Mouse (Mus musculus) midbrain, postnatal 0 days (tissue): Measurements from ENCODE around the gene Car10. TPM values are rescaled to one million over a fixed set of nuclear protein-coding genes. Genes with fewer than 3 reads are reported as not detected.
A peak's percentile ranks its signal among the peaks of the same experiment; 100 is the strongest.

Experiments
- ATAC-seq: fragments of 200-750 bp; cut with Nextera tagmentation; 2 replicates; pipeline ENCODE4 v1.8.0; 2017; ENCODE audit warnings: moderate number of reproducible peaks, mild to moderate bottlenecking, moderate TSS enrichment, moderate library complexity; ENCODE audit not compliant: low FRiP score
- DNase-seq: peaks from one replicate; pipeline ENCODE4 v3.0.0-alpha.2; 2015; ENCODE audit warnings: low spot score
- H3K27ac ChIP-seq: fragments of 300-500 bp; sonication (generic); 2 replicates; pipeline ENCODE4 v1.5.1; 2014; ENCODE audit warnings: low read depth, mild to moderate bottlenecking, low read length, mixed read lengths
- H3K27me3 ChIP-seq: fragments of 300-500 bp; sonication (generic); 2 replicates; pipeline ENCODE4 v1.6.1; 2014; ENCODE audit warnings: low read length, control low read depth, mixed read lengths; ENCODE audit not compliant: insufficient read depth
- H3K36me3 ChIP-seq: fragments of 300-500 bp; sonication (generic); 2 replicates; pipeline ENCODE4 v1.6.1; 2014; ENCODE audit warnings: low read length, control low read depth, mixed read lengths; ENCODE audit not compliant: insufficient read depth
- H3K4me1 ChIP-seq: fragments of 300-500 bp; sonication (generic); 2 replicates; pipeline ENCODE4 v1.6.1; 2014; ENCODE audit warnings: mild to moderate bottlenecking, control low read depth, antibody characterized with exemption, low read length, mixed read lengths; ENCODE audit not compliant: insufficient read depth
- H3K4me2 ChIP-seq: fragments of 300-500 bp; sonication (generic); 2 replicates; pipeline ENCODE4 v1.6.1; 2014; ENCODE audit warnings: low read depth, mild to moderate bottlenecking, low read length, mixed read lengths; ENCODE audit not compliant: poor library complexity, severe bottlenecking
- H3K4me3 ChIP-seq: fragments of 300-500 bp; sonication (generic); 2 replicates; pipeline ENCODE4 v1.5.1; 2014; ENCODE audit warnings: low read depth, mild to moderate bottlenecking, low read length, moderate library complexity
- H3K9ac ChIP-seq: fragments of 300-500 bp; sonication (generic); replicated peaks from 2 replicates; pipeline ENCODE4 v1.6.1; 2014; ENCODE audit warnings: mild to moderate bottlenecking, low read length, moderate library complexity, mixed read lengths; ENCODE audit not compliant: poor library complexity, severe bottlenecking
- H3K9me3 ChIP-seq: fragments of 300-500 bp; sonication (generic); 2 replicates; pipeline ENCODE4 v1.6.1; 2016; ENCODE audit warnings: low read length, control low read depth
- CTCF ChIP-seq: IDR thresholded peaks from 2 replicates; pipeline ENCODE4 v1.5.1; 2016; ENCODE audit warnings: antibody characterized with exemption, mild to moderate bottlenecking
- WGBS: fragments of 180-500 bp; shearing (Covaris S2); extraction: QIAGEN DNeasy Blood & Tissue Kit; methylation state at CpG from one replicate; pipeline ENCODE4 v1.1.7; 2014; 5-methylcytosine and 5-hydroxymethylcytosine counted together
- polyA plus RNA-seq: library from polyadenylated mRNA; unstranded; fragments of >200 nt; fragmentation: Nextera tagmentation; extraction: Ambion mirVana; gene quantifications from 2 replicates; pipeline ENCODE4 v1.2.1, GENCODE M21; 2015
- total RNA-seq: library from RNA; depleted of rRNA; stranded (reverse); fragments of >200 nt; gene quantifications from 2 replicates; pipeline ENCODE4 v1.2.3, GENCODE M21; 2014

The Car10 gene
- total and polyA plus RNA-seq, 2 experiments from 2014 or later = 62.8 to 69.6 TPM

DNA sequence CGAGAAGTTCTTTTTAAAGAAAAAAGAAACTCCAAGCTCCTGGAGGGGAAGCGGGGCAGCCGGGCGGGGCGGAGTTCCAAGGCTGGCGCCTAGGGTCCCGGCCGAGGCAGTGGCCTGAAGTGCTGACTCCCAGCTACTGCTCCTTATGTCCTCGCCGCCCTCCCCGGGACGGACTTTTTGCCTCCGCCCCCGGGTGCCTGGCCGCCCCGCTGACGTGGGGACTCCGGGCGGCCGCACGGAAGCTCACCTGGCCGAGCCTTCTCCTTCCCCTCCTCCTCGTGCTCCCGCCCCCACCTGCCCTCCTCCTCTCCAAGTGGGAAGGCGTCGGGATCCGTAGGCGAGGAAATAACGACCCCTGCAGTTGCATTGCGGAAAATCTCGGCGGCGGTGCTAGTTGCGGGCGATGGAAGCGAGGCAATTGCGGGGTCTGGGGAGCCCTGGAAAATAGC, 1.1 kb downstream of the Car10 start:
- DNase-seq (peak; percentile 85), ATAC-seq (peak; percentile 41)
- peak; percentile 84 for TF ChIP-seq CTCF
- Histone ChIP-seq H3K27ac (peak overlapping the region; percentile 69), H3K4me2 (peak overlapping the region; percentile 91), H3K9me3 (no peaks in the 10 kb centered on the region), H3K27me3 (no peaks in the 10 kb centered on the region), H3K4me1 (no peaks in the 10 kb centered on the region), H3K4me3 (peak overlapping the region; percentile 74), H3K36me3 (no peaks in the 10 kb centered on the region), H3K9ac (peak overlapping the region; percentile 76)
- WGBS = under 1% methylated on average over 36 of the region's 37 CpGs

DNA sequence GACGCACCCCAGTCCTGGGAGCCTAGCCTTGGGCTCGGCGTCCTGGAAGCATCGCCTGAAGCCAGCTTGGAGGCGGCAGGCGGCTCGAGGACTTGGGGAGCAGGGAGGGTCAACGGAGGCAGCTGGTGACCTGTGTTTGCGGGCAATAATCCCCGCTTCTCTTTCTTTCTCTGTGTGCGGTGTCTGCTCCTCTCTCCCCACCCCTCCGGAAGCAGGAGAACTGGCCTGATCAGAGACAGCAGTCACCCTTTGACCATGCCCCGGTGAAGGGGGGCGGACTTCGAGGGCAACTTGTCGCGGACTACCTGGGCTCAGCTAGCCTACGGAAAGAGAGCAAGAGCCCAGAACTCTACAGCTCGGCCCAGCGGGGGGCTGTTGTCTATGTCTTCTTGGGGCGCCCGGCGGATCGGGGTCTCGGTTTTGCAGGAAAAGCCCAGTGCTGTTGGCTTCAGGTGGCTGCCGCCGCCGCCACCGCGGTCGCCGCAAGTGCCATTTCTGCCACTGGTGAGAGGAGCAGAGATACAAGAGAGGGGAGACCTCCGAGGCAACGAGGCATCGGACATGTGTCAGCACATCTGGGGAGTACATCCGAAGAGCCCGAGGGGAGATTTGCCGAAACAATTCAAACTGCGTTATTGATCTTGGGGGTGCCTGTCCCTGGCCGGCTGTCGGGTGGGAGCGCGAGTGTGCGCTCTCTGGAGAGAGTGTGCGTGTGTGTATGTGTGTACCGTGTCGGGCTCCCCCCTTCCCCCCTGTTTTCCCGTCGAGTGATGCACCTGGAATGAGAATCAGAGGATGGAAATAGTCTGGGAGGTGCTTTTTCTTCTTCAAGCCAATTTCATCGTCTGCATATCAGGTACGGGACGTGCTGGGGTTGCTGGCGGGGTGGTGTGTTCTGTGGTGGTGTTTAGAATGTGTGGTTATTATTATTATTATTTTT, 1.9 kb downstream of the Car10 start:
- Histone ChIP-seq H3K36me3 (no peaks in the 10 kb centered on the region), H3K4me1 (no peaks in the 10 kb centered on the region), H3K27ac (peak overlapping the region; percentile 69), H3K4me3 (peak overlapping the region; percentile 74), H3K9ac (peak overlapping the region; percentile 76), H3K27me3 (no peaks in the 10 kb centered on the region), H3K9me3 (no peaks in the 10 kb centered on the region), H3K4me2 (peak overlapping the region; percentile 91)
- no peak for TF ChIP-seq CTCF
- WGBS = under 1% methylated on average over 53 of the region's 53 CpGs
- ATAC-seq (peak; percentile 26; the same call in 1 of the 2 replicates), DNase-seq (peak; percentile 29)

DNA sequence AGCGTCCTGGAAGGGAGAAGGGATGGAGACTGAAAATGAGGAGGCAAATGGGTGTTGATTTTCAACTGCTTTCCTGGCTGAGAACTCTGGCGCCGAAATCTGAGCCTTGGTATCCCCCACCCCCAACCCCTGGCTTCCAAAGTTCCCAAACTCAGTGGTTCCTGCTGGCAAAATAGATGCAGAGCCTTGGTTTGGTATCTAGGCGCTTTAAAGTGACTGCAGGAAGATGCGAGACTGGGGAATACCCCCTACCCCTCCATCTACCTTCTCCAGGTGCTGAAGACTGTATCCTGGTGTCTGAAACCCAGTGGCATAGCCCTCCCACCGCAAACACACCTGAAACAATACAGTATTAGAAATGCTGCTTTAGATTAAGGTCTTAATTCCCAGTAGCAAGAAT, 2.8 kb downstream of the Car10 start:
- H3K4me3 ChIP-seq = peak overlapping the region; percentile 74
- H3K4me2 ChIP-seq = peak overlapping the region; percentile 91
- DNase-seq (peak; percentile 8), ATAC-seq (no peak)
- H3K9ac ChIP-seq = peak overlapping the region; percentile 76
- no peaks in the 10 kb centered on the region for H3K4me1 ChIP-seq
- peak overlapping the region; percentile 69; the same call in 1 of the 2 replicates for H3K27ac ChIP-seq
- no peaks in the 10 kb centered on the region for H3K27me3 ChIP-seq
- no peak for TF ChIP-seq CTCF
- H3K9me3 ChIP-seq = no peaks in the 10 kb centered on the region
- no peaks in the 10 kb centered on the region for H3K36me3 ChIP-seq
- 3% methylated on average over 6 of the region's 6 CpGs for WGBS

DNA sequence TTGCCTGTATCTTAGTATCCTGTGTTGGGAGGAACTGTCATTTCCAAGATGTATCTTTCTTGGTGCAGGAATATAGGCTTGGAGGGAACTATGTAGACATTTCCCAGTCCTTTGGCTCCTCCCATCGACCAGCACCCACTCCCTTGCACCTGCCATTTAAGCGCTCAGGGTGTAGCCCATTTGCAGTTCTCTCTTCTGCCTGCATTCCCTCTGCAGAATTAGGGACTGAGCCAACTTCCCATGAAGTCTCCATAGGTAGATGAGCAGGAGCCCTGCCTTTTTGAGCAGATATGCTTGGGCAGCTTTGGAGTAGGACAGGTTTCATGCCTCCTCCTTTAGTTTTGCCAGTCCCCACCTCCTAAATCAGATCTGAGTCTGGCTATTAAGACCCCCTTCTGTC, 3.3 kb downstream of the Car10 start:
- peak overlapping the region; percentile 76 for H3K9ac ChIP-seq
- peak overlapping the region; percentile 74 for H3K4me3 ChIP-seq
- no peaks in the 10 kb centered on the region for H3K27me3 ChIP-seq
- no peaks in the 10 kb centered on the region for H3K36me3 ChIP-seq
- no peak overlapping the region for H3K27ac ChIP-seq
- DNase-seq (peak; percentile 30), ATAC-seq (no peak)
- 26% methylated on average over 2 of the region's 2 CpGs for WGBS
- H3K4me2 ChIP-seq = peak overlapping the region; percentile 91
- no peaks in the 10 kb centered on the region for H3K4me1 ChIP-seq
- H3K9me3 ChIP-seq = no peaks in the 10 kb centered on the region
- peak; percentile 12 for TF ChIP-seq CTCF

DNA sequence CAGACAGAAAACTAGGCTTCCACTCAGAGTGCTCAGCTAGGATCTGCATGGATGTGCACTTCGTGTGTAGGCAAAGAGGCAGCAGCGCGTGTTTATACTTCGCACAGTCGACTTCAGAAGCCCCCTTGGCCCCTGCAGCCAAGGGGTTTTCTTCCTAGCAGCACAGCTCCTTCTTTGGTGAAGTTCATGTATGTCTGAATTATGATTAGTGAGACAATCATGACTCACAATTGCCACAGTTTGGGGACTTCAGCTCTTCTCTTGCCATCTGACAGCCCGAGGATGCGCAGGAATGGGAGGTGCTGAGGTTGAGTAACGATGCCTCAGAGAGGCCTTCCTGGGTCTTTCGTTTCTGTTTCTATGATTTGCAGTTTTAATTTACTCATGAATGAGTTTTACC, 4.5 kb downstream of the Car10 start:
- DNase-seq (no peak), ATAC-seq (no peak)
- H3K4me2 ChIP-seq = peak overlapping the region; percentile 91
- no peak overlapping the region for H3K9ac ChIP-seq
- H3K36me3 ChIP-seq = no peaks in the 10 kb centered on the region
- TF ChIP-seq CTCF = no peak
- WGBS = 79% methylated on average over 9 of the region's 9 CpGs
- peak overlapping the region; percentile 74 for H3K4me3 ChIP-seq
- no peaks in the 10 kb centered on the region for H3K9me3 ChIP-seq
- no peak overlapping the region for H3K27ac ChIP-seq
- no peaks in the 10 kb centered on the region for H3K4me1 ChIP-seq
- H3K27me3 ChIP-seq = no peaks in the 10 kb centered on the region

DNA sequence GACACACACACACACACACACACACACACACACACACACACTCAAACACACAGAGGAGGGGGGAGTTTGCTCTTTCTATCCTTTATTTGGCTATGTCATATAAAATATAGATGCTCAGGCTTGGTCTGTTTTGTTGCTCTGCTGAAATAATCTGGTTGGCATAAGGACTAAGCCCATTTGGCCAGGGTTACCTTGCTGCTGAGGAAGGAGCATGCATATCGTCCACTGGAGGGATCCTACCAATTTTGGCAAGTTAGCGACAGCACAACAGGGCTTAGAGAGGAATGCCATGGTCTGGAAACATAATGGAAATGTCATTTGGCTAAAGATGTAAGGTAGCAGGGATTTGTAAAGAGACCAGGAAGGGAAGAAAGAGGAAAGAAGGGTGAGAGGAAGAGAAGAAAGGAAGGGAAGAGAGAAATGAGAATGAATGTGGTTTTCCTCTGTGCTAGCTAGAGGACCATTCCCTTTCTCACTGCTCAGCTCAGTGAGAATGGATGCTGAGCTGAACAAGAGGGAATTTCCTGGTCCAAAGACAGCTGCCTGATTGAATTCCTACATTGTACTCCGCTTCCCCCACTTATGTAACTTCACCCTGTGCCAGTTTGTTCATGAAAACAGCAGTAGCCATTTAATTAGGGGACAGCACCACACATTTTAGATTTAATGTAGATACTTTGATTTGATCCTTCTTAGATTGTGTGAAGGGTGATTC, 5.4 kb downstream of the Car10 start:
- Histone ChIP-seq H3K4me2 (peak overlapping the region; percentile 91), H3K27ac (no peak overlapping the region), H3K36me3 (no peaks in the 10 kb centered on the region), H3K4me1 (no peaks in the 10 kb centered on the region), H3K4me3 (peak overlapping the region; percentile 74), H3K27me3 (no peaks in the 10 kb centered on the region), H3K9me3 (no peaks in the 10 kb centered on the region), H3K9ac (no peak overlapping the region)
- ATAC-seq (no peak), DNase-seq (peak; percentile 24)
- 48% methylated on average over 3 of the region's 3 CpGs for WGBS
- TF ChIP-seq CTCF = peak; percentile 32; the same call in 1 of the 2 replicates
